Mouse (Mus musculus): Measurements from ENCODE around the gene Mak. TPM values are rescaled to one million over a fixed set of nuclear protein-coding genes. Genes with fewer than 3 reads are reported as not detected.

The Mak gene
- polyA plus RNA-seq, 1 experiment: 4.1 TPM

DNA sequence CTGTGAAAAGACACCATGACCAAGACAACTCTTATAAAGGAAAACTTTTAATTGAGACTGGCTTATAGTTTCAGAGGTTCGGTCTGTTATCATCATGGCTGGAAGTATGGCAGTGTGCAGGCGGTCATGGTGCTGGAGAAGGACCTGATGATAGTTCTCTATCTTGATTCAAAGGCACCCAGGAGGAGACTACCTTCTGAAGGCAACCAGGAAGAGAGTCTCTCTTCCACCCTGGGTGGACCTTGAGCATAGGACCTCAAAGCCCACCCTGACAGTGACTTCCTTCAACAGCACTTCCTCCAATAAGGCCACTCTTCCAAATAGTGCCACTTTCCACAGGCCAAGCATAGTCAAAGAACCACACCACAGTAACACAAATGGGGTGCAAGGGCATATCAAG lies 20.5 kb upstream of the Mak start:
- no peak for DNase-seq
- TF ChIP-seq POLR2A (IDR thresholded peaks at IDR 0.05; ENCODE audit: borderline replicate concordance, extremely low read depth, low read depth, low read length): no peak
- TF ChIP-seq CTCF (IDR thresholded peaks at IDR 0.05; ENCODE audit: insufficient read depth, low read length): no peak
- 99% methylated on average over 2 of the region's 2 CpGs for WGBS
- Histone ChIP-seq H3K4me3 (replicated peaks; ENCODE audit: extremely low read depth, low read depth, low read length) (no peak overlapping the region), H3K4me1 (ENCODE audit: control insufficient read depth, insufficient read depth, low read length) (peaks cover 3% of the 10 kb centered on the region; the same call in 1 of the 2 replicates)

DNA sequence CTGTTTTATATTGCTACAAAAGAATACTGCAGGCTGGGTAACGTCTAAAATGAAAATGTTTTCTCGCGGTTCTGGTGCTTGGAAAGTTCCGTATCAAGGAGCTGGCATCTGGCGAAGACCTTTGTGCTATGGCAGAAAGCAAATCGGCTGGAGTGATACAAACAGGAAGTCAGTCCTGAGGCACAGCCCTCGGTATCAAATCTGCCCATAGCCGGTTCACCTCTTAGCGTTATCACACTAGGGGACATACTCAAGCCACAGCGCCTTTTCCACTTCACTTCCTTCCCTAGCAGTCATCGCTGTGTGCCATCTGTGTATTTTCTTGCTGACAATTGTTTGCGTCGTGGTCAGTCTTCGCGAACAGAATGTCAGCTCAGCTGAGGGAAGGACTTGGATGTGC lies 18.8 kb upstream of the Mak start:
- TF ChIP-seq POLR2A (IDR thresholded peaks at IDR 0.05; ENCODE audit: borderline replicate concordance, extremely low read depth, low read depth, low read length) (no peak), CTCF (IDR thresholded peaks at IDR 0.05; ENCODE audit: insufficient read depth, low read length) (no peak)
- Histone ChIP-seq H3K4me3 (replicated peaks; ENCODE audit: extremely low read depth, low read depth, low read length) (no peak overlapping the region), H3K4me1 (ENCODE audit: control insufficient read depth, insufficient read depth, low read length) (peaks cover 3% of the 10 kb centered on the region; the same call in 1 of the 2 replicates)
- DNase-seq: no peak
- WGBS: 67% methylated on average over 15 of the region's 15 CpGs

DNA sequence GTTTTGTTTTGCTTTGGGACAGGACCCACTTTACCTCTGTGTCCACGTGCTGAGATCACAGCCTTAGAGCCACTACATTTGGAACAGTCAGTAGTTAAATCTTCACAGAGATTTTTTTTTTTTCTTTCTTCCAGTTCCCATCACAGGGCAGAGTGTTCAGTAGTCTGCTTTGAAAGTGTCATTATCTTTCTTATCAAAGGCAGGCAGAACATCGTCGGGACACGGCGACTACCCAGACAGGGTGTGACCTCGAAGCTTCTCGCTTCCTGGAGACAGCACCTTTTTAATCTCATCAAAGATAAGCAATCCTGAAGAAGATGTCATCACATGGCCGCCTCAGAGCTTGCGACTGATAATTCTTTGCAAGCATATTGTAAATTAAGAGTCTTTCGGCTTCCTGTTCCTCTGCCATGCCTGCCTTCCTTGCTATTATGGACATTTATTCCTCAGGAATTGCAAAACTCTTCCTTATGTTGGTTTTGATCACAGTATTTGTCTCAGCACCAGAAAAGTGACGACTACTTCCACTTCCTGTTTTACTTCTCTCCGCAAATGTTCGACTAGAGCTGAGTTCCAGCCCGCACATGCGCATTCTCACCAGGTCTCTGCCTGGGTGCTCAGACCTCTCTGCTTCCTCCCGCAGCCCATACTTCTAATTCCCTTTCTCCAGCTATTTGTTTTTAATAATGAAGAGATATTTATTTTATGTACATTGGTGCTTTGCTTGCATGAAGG lies 18.0 kb upstream of the Mak start:
- TF ChIP-seq CTCF (IDR thresholded peaks at IDR 0.05; ENCODE audit: insufficient read depth, low read length) (no peak), POLR2A (IDR thresholded peaks at IDR 0.05; ENCODE audit: borderline replicate concordance, extremely low read depth, low read depth, low read length) (no peak)
- DNase-seq: no peak
- WGBS: 28% methylated on average over 16 of the region's 16 CpGs
- Histone ChIP-seq H3K4me1 (ENCODE audit: control insufficient read depth, insufficient read depth, low read length) (peaks cover 3% of the 10 kb centered on the region; the same call in 1 of the 2 replicates), H3K4me3 (replicated peaks; ENCODE audit: extremely low read depth, low read depth, low read length) (peak overlapping the region; percentile 13)

DNA sequence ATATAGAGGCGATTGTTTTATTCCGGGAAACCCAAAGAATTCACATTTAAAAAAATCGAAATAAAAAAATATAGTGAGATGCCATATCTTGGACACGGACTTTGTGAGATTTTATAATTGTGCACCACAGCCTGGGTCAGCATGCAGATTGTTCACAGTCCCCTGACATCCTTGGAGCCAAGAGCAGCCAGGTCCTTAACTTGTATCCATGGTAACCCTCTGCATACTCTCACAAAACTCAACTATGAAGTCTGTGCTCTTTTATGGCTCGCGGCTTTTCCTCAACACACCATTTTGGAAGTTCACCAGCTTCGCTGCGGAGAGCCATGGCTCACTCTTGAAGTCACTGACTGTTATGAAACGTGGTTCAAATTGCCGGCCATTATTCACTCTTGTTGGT lies 14.7 kb upstream of the Mak start:
- peaks cover 3% of the 10 kb centered on the region; the same call in 1 of the 2 replicates for H3K4me1 ChIP-seq (ENCODE audit: control insufficient read depth, insufficient read depth, low read length)
- WGBS: 72% methylated on average over 10 of the region's 10 CpGs
- no peak for DNase-seq
- TF ChIP-seq POLR2A (IDR thresholded peaks at IDR 0.05; ENCODE audit: borderline replicate concordance, extremely low read depth, low read depth, low read length) (no peak), CTCF (IDR thresholded peaks at IDR 0.05; ENCODE audit: insufficient read depth, low read length) (no peak)
- H3K4me3 ChIP-seq (replicated peaks; ENCODE audit: extremely low read depth, low read depth, low read length): no peak overlapping the region

DNA sequence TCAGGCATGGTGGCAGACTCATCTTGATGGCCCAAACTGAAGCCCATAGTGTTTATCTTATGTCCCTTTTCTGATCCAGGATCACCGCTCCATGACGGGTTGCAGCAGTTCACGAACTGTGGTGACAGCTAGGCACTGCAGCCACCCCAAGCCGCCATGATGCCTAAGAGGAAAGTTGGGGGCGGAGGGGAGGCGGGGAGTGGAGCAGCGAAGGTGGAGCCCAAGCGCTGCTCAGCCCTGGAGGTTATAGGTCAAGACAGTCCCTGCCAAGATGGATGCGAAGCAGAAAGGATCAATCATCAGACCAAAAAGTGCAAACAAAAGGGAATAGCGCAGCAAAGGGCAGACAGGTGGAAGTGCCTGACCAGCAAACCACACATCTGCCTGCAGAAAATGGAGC lies 11.8 kb upstream of the Mak start:
- WGBS: 22% methylated on average over 10 of the region's 10 CpGs
- DNase-seq: no peak
- no peak for TF ChIP-seq CTCF (IDR thresholded peaks at IDR 0.05; ENCODE audit: insufficient read depth, low read length)
- no peak for TF ChIP-seq POLR2A (IDR thresholded peaks at IDR 0.05; ENCODE audit: borderline replicate concordance, extremely low read depth, low read depth, low read length)
- H3K4me3 ChIP-seq (replicated peaks; ENCODE audit: extremely low read depth, low read depth, low read length): no peak overlapping the region
- H3K4me1 ChIP-seq (ENCODE audit: control insufficient read depth, insufficient read depth, low read length): no peaks in the 10 kb centered on the region

DNA sequence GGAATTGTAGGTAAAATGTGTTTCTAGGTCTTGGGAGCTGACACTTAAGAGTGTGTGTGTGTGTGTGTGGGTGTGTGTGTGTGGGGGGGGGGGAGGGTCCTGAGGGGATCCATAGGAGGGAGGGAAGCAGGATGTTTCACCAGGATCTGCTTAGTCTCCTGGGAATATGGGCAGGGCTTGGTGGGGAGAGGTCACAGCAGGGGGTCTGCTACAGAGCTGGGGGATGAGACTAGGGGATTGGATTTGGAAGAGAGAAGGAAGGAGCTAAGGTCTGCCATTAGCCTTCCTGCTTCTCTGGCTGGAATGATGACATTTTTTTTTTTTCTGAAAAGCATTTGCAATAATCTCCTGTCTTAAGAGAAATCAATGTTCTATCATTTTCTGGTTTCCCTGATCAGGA lies 9.2 kb upstream of the Mak start:
- DNase-seq: no peak
- TF ChIP-seq CTCF (IDR thresholded peaks at IDR 0.05; ENCODE audit: insufficient read depth, low read length) (no peak), POLR2A (IDR thresholded peaks at IDR 0.05; ENCODE audit: borderline replicate concordance, extremely low read depth, low read depth, low read length) (no peak)
- Histone ChIP-seq H3K4me3 (replicated peaks; ENCODE audit: extremely low read depth, low read depth, low read length) (no peak overlapping the region), H3K4me1 (ENCODE audit: control insufficient read depth, insufficient read depth, low read length) (no peaks in the 10 kb centered on the region)

DNA sequence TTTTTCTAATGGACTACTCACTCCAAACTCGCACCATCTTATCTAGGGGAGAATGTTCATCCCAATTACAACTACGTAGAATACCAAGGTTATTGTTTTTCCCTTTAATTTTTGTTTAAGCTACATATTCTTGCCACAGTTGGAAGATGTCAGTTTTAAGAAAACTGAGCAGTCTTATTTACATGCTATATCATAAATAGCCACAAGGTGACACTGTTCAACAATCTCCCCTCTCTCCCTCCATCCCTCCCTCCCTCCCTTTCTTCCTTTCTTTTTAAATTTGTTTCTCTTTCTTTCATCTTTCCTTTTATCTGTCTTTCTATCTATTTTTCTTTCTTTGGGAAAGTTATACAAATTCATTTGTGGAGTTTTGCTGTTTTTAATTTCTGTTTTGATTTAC lies 5.6 kb upstream of the Mak start:
- TF ChIP-seq CTCF (IDR thresholded peaks at IDR 0.05; ENCODE audit: insufficient read depth, low read length): no peak
- TF ChIP-seq POLR2A (IDR thresholded peaks at IDR 0.05; ENCODE audit: borderline replicate concordance, extremely low read depth, low read depth, low read length): no peak

DNA sequence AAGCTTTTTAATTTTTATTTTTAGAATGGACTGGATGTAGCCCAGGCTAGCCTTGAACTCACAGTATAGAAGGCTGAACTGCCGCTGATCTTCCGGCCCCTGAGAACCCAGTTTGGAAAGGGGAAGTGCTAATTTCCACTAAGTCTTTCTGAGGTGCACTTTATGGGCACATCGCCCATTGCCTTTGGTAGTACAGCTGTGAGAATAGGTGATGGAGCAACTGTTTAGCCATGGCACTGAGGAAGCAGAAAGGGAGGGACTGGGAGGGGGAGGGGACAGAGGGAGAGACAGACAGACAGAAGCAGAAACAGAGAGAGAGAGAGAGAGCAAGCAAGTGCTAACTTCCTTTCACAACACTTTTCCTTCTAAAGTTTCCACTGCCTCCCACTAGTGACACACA lies 5.0 kb upstream of the Mak start:
- H3K4me1 ChIP-seq (ENCODE audit: control insufficient read depth, insufficient read depth, low read length): no peaks in the 10 kb centered on the region; the same call in 1 of the 2 replicates
- TF ChIP-seq POLR2A (IDR thresholded peaks at IDR 0.05; ENCODE audit: borderline replicate concordance, extremely low read depth, low read depth, low read length): no peak
- no peak for TF ChIP-seq CTCF (IDR thresholded peaks at IDR 0.05; ENCODE audit: insufficient read depth, low read length)
- no peak overlapping the region for H3K4me3 ChIP-seq (replicated peaks; ENCODE audit: extremely low read depth, low read depth, low read length)
- 75% methylated on average over 3 of the region's 3 CpGs for WGBS
- DNase-seq: no peak

More for the DNA sequence above, 5.6 kb upstream of the Mak start:
- Histone ChIP-seq H3K4me1 (ENCODE audit: control insufficient read depth, insufficient read depth, low read length) (no peaks in the 10 kb centered on the region), H3K4me3 (replicated peaks; ENCODE audit: extremely low read depth, low read depth, low read length) (no peak overlapping the region)
- WGBS: 20% methylated on average over 2 of the region's 2 CpGs
- DNase-seq: no peak

DNA sequence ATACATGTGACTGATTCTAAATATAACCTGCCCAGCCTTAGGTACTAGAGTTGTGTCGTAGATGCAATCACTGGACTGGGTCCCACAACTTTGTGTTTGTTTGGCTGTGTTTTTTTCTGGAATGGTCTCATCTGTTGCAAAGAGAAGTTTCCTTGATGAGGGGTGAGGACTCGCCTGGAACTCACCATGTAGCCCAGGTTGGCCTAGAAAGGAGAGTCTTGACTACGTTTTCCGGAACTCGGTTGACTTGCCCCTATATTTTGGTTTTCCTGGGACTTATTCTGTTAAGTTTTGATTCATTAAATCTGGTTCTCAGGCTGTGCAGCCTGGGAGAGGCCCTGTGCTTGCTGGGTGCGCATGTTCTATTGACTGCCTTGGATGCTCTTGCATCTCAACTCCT lies 1.2 kb upstream of the Mak start:
- WGBS: 89% methylated on average over 6 of the region's 6 CpGs
- H3K4me1 ChIP-seq (ENCODE audit: control insufficient read depth, insufficient read depth, low read length): no peaks in the 10 kb centered on the region; the same call in 1 of the 2 replicates
- no peak for DNase-seq
- no peak overlapping the region for H3K4me3 ChIP-seq (replicated peaks; ENCODE audit: extremely low read depth, low read depth, low read length)
- no peak for TF ChIP-seq POLR2A (IDR thresholded peaks at IDR 0.05; ENCODE audit: borderline replicate concordance, extremely low read depth, low read depth, low read length)
- TF ChIP-seq CTCF (IDR thresholded peaks at IDR 0.05; ENCODE audit: insufficient read depth, low read length): no peak

DNA sequence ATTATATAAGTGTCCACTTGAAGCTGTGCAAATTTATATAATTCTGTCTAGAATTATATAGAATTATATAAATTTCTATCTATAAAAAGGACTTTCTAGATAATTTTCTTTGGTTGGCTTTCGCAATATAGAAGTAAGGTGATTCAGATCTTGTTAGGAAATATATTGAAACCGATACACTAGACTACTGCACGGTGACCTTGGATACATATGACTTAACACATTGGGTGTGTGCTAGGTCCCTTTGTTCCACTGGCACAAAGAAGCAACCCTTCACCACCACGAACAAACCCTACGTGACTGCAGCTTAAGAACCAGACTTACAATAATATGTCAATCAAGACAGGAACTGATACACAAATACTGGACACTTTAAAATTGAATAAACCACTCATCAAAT lies 353 bp upstream of the Mak start:
- TF ChIP-seq CTCF (IDR thresholded peaks at IDR 0.05; ENCODE audit: insufficient read depth, low read length): no peak
- no peak for TF ChIP-seq POLR2A (IDR thresholded peaks at IDR 0.05; ENCODE audit: borderline replicate concordance, extremely low read depth, low read depth, low read length)
- no peak for DNase-seq
- 49% methylated on average over 5 of the region's 5 CpGs for WGBS
- Histone ChIP-seq H3K4me1 (ENCODE audit: control insufficient read depth, insufficient read depth, low read length) (no peaks in the 10 kb centered on the region; the same call in 1 of the 2 replicates), H3K4me3 (replicated peaks; ENCODE audit: extremely low read depth, low read depth, low read length) (no peak overlapping the region)

All from lung, adult 2 months (tissue).